Mouse (Mus musculus) megakaryocyte, embryonic 14.5 days (primary cell): ENCODE data around the gene Cdh6.

Experiments
- FLI1 ChIP-seq: IDR thresholded peaks from 2 replicates; pipeline ENCODE4 v1.6.1; 2012; ENCODE audit warnings: low read length, inconsistent platforms, mixed read lengths
- GATA1 ChIP-seq: IDR thresholded peaks from 3 replicates; pipeline ENCODE4 v1.6.1; 2012; ENCODE audit warnings: mixed read lengths, low read length, inconsistent platforms, borderline replicate concordance

DNA sequence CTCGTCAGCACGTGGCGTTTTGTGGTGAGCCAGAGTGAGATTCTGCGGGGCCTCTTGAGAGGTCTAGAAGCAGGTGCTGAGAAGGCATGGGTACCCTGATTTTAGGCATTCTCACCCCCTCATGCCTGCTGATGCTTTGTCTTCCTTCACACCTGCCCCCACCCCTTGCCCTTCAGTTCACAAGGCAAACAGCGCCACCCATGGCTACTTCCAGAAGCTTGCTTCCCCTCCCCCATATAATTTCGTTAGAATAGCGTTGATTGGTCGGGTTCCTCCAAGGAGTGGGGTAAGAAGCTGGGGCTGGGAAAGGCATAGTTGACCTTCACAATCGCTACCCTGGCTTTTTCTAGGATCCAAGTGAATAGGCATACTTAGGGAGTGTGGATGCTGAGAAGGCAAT is 2.5 kb upstream of the Cdh6 start:
- TF ChIP-seq GATA1 (no peak), FLI1 (no peak)
